Mouse (Mus musculus) kidney, postnatal 25 days (tissue): ENCODE measurements around the gene Pla2g4b.

Experiments used
- DNase-seq, 2 experiments: peaks; one replicate each; pipeline ENCODE4 v3.0.0; 2021; ENCODE audit warnings: mixed read lengths in 2 of 2

The Pla2g4b gene

GRCm38 (mm10) chr2:120017599-120017998 is 15.6 kb upstream of the Pla2g4b start:
- DNase-seq, result no peak

GRCm38 (mm10) chr2:120024337-120024736 is 8.9 kb upstream of the Pla2g4b start:
- peak in 1 of 2 experiments; percentile 10 for DNase-seq

- DNase-seq, result peak; percentile 95
Measured at GRCm38 (mm10) chr2:120026984-120027949, 6.0 kb upstream of the Pla2g4b start, which contains the start of the genes Jmjd7 and Gm28042. TSS of gene Jmjd7 (plus strand) at chr2:120027483. TSS of gene Gm28042 (plus strand) at chr2:120027493.

- no peak for DNase-seq
Measured at GRCm38 (mm10) chr2:120027950-120028331, 5.3 kb upstream of the Pla2g4b start.

GRCm38 (mm10) chr2:120030380-120030779 is 2.8 kb upstream of the Pla2g4b start:
- DNase-seq, result no peak

- DNase-seq, result peak in 1 of 2 experiments; percentile 17
Measured at GRCm38 (mm10) chr2:120033726-120034125, 509 bp downstream of the Pla2g4b start.

- DNase-seq, result no peak
Measured at GRCm38 (mm10) chr2:120037744-120038143, 4.5 kb downstream of the Pla2g4b start.

GRCm38 (mm10) chr2:120040991-120041390 is 7.8 kb downstream of the Pla2g4b start:
- DNase-seq, result no peak

GRCm38 (mm10) chr2:120044101-120044603 is 10.9 kb downstream of the Pla2g4b start:
- peak in 1 of 2 experiments; percentile 25 for DNase-seq

GRCm38 (mm10) chr2:120044676-120045075 is 11.5 kb downstream of the Pla2g4b start:
- DNase-seq, result no peak

- no peak for DNase-seq
Measured at GRCm38 (mm10) chr2:120046486-120047310, 13.5 kb downstream of the Pla2g4b start.

- no peak for DNase-seq
Measured at GRCm38 (mm10) chr2:120048173-120048572, 15.0 kb downstream of the Pla2g4b start.

GRCm38 (mm10) chr2:120049632-120050274 is 16.5 kb downstream of the Pla2g4b start:
- DNase-seq, result peak; percentile 75 to 78

GRCm38 (mm10) chr2:120051405-120051804 is 18.2 kb downstream of the Pla2g4b start:
- no peak for DNase-seq

GRCm38 (mm10) chr2:120054771-120055552 is 21.7 kb downstream of the Pla2g4b start:
- DNase-seq, result no peak

GRCm38 (mm10) chr2:120055923-120056322 is 22.7 kb downstream of the Pla2g4b start:
- DNase-seq, result no peak

GRCm38 (mm10) chr2:120058818-120059217 is 25.6 kb downstream of the Pla2g4b start:
- DNase-seq, result no peak

- DNase-seq, result no peak
Measured at GRCm38 (mm10) chr2:120059466-120059865, 26.2 kb downstream of the Pla2g4b start.

- DNase-seq, result peak; percentile 53 to 75
Measured at GRCm38 (mm10) chr2:120060190-120060589, 27.0 kb downstream of the Pla2g4b start.

- peak; percentile 35 to 71 for DNase-seq
Measured at GRCm38 (mm10) chr2:120060651-120061050, 27.4 kb downstream of the Pla2g4b start.

- no peak for DNase-seq
Measured at GRCm38 (mm10) chr2:120062248-120062647, 29.0 kb downstream of the Pla2g4b start.

- DNase-seq, result no peak
Measured at GRCm38 (mm10) chr2:120064639-120065038, 31.4 kb downstream of the Pla2g4b start.
